Mouse (Mus musculus): ENCODE measurements around the gene Kdm1b.

Kdm1b gene

DNA sequence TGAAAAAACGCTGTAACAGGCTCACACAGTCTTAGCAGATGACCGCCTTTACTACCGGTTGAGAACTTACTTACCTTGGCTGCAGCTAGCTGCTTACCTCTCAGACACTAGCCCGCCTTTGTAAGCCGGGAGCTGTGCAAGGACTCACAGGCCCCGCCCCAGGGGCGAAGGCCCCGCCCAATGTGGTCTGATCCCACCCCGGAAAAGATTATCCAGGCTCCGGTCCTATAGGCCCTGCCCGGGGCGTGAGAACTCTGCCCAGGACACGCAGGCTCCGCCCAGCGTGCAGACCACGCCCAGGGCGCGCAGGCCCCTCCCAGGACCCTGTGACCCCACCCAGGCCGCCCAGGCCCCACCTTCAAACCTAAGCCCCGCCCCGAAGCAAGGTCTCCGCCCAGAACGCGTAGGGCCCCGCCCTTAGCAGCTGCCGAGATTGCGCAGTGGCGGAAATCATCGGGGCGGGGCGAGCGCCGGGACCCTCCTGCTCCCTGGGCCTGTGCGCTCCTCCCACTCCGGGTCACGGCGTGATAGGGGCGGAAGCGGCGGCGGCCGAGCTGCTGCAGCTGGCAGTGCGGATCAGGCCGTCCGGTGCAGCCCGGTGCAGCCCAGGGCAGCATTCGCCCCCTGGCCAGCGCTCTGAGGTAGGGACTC, at the start of gene Kdm1b:
TSS of gene Kdm1b (plus strand) at position 470 of the 651 bp plus-strand sequence.
- DNase-seq (ENCODE audit: low read depth): peak; percentile 99

DNA sequence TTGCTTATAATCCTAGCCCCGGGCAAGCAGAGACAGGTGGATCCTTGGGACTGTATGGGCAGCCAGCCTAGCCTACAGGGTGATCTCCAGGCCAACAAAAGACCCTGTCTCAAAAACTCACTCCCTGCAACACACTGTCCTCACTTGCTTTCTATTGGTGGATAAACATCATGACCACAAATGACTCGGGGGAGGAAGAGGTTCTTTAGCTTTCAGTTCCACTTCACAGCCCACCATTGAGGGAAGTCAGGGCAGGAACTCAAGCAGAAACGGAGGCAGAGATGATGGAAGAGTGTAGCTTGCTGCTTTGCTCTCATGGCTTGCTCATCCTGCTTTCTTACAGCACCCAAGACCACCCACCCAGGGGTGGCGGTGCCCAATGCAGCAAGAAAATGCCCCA, 45.9 kb upstream of the Kdm1b start:
- no peak for DNase-seq (ENCODE audit: low read depth)

DNA sequence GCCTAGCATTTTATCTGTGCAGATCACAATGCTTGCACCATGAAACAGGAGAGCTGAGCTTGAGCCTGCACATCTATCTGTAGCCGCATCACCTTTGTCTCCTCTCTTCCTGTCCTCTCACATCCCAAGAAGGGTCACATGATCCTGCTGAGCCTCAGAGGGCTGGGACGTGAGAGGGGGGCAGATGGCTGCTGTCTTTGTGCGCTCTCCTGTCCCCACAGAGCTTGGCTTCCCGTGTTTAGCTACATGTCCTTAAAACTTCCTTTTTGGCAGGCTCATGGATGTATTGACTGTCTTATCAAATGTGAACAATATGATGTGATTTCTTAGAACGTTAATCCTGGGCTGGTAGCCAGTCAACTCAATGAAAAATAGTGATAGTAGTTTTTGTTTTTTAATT, 43.8 kb upstream of the Kdm1b start:
- DNase-seq (ENCODE audit: low read depth): no peak

DNA sequence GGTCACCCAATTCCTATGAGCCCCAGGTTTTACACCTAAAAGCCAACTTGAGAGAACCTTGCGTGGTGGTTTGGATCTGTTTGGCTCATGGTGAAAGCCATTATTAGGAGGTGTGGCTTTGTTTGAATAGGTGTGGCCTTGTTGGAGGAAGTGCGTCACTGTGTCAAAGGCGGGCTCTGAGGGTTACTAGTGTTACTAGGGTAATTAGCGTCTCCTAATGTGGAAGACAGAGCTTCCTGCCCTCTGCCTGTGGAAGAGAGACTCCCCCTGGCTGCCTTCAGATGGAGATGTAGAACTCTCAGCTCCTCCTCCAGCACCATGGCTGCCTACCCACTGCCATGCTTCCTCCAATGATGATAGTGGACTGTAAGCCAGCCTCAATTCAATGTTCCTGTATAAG, 41.7 kb upstream of the Kdm1b start:
- peak; percentile 61 for DNase-seq (ENCODE audit: low read depth)

DNA sequence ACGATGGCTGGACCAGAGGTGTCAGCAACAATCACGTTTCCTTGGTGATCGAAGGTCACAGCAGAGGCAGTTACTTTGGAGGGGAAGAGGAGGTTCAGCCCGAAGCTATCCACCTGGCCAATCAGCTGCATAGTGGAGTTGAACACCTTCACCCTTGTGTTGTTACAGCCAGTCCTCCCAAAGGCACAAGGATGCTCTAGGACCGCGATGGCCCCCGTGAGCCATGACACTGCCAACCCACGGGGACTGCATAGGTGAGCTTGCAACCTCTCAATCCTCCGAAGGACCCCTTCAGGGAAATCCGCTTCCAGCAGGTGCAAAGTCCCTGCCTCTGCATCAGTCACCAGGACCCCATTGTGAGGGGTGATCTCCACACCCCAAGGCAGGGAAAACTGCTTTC, 29.6 kb upstream of the Kdm1b start:
- DNase-seq (ENCODE audit: low read depth): no peak

DNA sequence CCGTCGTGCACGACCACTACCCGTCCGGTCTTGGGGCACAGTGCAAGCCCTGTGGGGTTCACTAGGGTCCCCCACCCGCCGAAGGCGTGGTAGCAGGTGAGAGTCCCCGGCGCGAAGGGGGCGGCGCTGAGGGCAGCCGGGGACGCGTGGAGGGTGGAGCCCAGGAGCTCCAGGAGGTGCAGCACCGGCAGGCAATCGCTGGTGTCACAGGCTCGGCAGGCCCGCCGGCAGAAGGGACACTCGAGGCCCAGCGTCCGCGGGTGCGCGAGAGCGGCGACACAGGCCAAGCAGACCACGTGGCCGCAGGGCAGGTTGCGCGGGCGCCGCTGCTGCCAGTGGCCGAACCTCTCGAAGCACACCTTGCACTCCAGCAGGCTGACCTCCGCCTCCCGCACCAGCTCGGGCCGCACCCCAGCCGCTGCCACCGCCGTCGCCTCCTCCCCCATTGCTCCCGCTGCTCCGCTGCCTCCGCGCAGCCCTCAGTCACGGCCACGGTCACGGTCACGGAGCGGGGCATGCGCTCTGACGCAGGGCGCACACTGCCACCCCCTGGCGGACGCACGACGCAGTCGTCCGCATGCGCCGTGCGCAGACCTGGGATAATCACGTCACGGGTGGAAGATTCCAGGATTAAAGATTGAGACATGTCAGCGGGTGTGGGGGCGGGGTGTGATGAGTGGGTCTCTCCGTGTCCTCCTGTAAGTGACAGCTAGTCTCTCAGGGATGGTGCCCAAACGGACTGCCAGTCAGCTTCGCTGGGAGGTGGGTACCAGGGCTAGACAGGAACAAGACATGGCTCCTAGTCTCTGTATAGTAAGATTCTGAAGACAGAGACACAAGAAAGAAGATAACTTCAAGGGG, 28.7 kb upstream of the Kdm1b start, which contains the start of gene Nhlrc1:
TSS of gene Nhlrc1 (minus strand) at position 517 of the 861 bp plus-strand sequence.
- no peak for DNase-seq (ENCODE audit: low read depth)

DNA sequence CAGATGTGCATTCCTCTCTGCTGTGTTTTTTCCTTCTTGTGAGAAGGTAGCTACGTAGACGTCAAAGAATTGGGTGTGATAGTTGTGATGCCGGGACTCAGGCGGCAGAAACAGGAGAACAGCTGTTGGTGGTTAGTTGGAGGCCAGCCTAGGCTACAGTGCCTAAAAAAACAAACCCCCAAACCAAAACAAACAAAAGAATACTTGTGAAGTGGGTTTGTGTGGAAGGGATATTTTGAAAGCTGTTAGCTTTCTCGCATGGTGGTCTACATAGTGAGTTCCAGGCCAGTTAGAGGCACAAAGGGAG, 28.2 kb upstream of the Kdm1b start:
- no peak for DNase-seq (ENCODE audit: low read depth)

DNA sequence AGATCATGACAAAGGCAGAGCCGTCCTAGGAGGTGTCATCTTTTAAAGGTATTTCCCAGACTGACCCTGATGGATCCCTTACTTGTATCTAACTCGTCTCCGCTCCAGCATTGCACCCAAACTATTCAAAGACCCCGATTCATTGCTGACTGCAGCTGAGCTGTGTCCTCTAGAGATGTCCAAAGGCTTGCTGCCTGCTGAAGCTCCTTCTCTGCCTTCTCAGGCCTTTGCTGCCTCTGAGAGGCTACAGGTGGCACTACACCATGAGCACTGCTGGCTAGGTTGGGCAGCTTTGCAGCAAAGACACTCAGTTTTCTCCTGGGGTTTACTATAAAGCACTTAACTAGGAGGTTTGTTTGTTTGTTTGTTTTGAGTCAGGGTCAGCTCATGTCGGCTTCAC, 26.0 kb upstream of the Kdm1b start:
- DNase-seq (ENCODE audit: low read depth): peak; percentile 78

DNA sequence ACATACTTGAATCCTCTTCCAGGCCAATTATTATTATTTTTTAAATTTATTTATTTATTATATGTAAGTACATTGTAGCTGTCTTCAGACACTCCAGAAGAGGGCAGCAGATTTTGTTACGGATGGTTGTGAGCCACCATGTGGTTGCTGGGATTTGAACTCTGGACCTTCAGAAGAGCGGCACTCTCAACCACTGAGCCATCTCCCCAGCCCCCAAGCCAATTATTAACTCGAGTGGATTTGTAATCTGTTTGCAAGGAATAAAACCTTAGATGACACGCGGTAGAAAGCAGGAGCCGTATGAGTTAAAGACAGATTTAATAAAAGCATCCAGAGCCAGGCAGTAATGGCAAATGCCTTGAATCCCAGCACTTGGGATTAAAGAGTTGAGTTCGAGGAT, 23.5 kb upstream of the Kdm1b start:
- DNase-seq (ENCODE audit: low read depth): no peak

DNA sequence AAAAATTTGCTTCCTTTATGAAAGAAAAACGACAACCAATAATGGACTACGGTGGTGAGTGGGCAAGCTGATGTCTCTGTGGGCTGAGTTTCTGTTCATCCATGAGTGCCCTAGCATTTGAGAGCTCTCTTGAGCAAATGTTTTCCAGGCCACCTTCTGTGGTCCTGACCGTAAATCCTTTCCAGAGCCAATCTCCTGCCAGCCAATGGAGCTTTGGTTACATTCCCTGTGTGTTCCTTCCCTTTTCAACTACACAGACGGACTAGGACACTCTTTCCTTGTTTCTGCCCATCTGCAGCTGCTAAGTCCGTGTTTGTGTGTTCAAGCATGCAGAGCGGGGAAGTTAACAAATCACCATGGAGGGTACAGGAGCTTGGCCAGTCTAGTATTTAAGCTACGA, 22.5 kb upstream of the Kdm1b start:
- no peak for DNase-seq (ENCODE audit: low read depth)

DNA sequence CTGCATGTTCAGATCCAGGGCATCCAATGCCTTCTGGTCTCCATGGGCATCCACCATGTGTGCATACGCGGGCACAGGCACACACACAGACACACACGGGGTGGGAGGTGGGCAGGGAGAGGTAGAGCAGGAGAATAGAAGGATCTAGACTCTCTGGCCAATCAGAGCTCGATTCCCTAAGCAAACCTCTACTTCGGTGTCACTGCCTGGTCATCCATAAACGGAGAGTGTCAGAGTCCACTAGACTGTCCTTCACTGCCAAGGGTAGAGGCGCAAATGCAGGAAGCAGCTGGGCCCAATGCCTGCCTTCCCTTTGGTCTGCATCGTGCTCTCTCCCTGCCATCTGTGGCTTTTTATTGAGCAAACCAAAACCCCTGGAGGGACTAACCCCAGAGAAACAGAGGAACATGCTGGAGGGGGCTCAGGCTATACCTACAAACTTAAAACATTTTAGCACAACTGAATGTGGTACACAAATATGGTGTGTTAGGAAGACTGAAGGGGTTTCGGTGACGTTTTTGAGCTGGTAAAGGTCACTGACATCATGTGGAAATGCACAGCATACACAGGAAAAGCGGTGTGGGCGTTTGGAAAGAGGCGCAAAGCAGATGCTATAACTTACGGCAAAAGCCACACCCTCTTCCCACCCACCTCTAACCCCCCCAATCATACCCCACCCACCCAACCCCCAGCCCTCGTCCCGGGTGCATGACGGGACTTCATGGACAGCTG, 12.8 kb upstream of the Kdm1b start:
- DNase-seq (ENCODE audit: low read depth): no peak

DNA sequence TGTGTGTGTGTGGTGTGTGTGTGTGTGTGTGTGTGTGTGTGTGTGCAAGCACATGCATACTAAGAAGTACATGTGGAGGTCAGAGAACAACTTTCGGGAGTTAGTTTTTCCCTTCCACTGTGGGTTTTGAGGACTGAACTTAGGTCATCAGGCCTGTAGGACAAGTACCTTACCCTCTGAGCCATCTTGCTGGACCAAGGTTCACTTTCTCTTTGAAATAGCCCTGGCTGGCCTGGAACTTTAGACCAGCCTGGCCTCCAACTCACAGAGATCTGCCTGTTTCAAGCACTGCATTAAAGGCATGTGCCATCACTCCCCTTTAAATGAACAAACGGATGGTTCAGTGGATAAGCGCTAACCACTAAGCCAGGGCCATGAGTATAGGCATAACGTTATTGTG, 9.7 kb upstream of the Kdm1b start:
- DNase-seq (ENCODE audit: low read depth): no peak

DNA sequence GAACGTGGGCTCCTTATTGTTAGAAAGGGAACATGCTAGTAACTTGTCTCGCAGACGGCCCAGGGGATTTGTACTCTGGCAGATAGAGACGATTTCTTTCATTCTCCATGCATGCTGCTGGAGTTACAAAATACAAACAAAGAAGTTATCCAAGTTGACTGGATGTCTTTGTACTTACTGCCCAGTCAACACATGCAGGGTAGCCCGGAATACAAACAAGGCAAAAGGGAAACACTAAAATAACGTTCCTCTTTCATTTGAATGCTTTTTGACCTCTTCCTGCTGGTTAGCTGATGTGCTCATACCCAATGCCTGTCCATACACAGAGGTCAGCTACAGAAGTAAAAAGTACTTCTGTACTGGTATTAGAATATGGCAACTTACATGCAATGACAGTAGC, 5.4 kb upstream of the Kdm1b start:
- no peak for DNase-seq (ENCODE audit: low read depth)

DNA sequence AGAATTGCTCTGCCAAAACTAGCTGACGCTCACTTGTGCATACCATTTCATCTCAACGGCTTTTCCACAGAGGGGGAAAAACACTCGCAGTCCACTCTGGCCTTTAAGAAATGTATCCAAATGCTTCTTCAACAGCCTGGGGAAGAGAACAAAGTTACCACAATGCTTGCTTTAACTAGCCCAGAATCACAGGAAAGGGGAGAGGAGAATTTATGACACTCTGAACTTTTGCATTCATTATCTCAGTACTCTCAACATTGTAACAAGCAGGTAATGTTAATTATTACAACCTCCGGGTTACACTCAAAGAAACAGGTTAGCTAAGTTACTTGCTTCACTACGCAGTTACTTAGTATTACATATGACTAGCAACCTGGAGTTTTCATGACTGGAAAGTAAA, 3.2 kb upstream of the Kdm1b start:
- DNase-seq (ENCODE audit: low read depth): no peak

DNA sequence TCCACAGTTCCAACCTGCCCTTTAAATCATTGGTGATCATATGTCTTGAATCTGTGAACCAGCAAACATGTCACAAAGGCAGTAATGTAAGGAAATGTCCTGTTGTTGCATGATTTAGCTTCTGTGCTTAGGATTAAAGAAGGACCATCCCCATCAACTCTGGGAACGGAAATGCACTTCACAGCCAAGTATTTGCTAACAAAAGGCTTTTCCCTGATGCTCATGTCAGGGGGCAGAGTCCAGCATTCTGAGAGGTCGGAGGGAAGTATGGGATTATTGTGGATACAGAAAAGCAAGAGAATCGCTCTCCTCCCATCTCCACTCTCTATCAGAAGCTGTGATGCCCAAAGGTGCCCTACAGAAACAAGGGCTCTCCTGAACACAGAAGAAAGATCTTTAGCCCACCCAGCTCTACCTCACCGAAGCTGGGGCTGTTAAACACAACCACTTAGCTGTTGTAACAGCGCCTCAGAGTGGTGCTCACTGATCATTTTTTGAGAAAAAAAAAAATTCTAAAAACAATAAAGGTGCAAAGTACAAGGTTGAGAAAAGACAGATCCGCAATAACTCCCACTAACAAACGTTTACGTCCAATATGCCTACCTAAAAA, 1.2 kb upstream of the Kdm1b start:
- peak; percentile 62 for DNase-seq (ENCODE audit: low read depth)

DNA sequence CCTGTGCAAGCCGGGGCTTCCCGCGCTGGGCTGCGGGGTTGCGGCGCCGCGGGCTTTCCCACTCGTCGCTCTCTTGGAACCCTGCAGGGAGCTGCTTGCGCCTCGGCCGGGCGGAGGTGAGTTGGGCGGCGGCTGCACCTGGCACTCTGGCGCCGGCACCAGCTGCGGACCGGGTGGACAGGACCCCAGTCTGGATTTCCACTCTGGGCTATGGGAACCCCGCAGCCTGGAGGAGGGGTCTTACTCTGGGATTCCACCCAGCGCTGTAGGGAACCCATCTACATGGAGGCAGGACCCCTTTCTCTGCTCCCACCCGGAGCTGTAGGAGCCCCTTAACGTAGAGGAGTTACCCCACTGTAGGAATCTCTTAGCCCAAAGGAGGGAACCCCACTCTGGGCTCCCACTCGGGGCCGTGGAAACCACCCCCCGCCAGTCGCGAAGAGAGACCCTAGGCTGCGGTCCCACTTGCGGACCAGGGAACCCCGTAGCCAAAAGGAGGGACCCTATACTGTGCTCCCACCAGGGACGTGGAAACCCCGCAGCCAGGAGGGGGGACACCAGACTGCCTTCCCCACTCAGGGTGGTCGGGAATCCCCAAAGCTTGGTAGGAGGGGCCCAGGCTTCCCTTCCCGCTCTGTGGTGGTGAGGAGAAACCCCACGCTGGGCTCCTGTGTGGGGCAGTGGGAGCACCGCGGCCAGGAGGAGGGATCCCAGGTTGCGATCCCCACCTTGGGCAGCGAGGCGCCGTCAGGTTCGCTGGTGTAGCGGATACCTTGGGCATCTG, 726 bp downstream of the Kdm1b start:
- DNase-seq (ENCODE audit: low read depth): no peak

DNA sequence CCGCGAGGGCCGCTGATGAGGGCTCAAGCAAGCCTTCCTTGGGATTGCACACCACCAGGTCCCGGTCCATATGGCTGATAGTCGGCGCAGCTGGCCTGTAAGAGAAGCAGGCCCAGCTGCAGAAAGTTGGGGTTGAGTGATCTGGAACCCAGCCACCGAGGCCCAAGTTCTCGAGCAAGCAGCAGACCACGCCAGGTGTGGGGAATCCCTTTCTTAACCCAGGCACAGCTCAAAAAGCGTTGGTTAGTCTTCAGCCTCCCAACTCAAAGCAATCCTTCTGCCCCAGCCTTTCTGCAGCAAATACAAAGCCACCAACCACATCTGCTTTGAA, 1.3 kb downstream of the Kdm1b start, which contains the start of gene Tpmt:
TSS of gene Tpmt (minus strand) at position 121 of the 331 bp plus-strand sequence.
- no peak for DNase-seq (ENCODE audit: low read depth)

DNA sequence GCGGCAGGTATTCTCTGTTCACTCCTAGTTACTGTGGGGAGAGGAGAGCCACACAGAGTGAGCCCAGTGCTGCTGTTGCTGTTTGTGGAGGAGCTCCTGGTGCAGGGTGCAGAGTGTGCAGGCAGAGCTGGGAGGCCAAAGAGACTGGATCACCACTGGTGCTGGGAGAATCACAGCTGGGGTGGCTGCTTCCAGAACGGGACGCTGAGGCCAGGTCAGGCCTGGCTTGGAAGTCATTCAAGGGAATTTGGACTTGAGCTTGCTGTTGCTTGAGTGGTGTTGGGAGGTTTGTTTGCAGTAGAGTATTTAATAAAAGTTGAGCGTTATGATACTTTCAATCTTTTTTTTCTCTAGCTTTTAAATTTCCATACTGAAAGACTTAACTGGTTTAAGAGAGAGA, 4.7 kb downstream of the Kdm1b start:
- DNase-seq (ENCODE audit: low read depth): no peak

DNA sequence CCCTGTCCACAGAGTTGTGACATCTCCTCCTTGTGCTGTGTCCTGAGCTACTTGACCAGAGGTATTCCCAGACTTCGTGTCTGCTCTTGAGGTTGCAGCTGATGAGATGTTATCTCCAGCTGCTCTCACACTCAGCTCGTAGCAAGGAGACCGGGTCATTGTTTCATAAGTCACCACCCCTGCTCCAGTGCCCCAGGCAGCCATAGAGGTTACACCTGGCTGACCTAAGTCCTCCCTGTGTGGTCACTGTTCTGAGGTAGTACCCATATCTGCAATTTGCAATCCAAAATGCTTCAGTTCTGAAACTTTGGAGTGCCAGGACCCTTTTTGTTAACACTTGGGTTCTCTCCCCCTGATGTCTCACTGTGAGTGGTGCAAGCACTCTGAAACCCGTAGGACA, 6.7 kb downstream of the Kdm1b start:
- peak; percentile 39 for DNase-seq (ENCODE audit: low read depth)

DNA sequence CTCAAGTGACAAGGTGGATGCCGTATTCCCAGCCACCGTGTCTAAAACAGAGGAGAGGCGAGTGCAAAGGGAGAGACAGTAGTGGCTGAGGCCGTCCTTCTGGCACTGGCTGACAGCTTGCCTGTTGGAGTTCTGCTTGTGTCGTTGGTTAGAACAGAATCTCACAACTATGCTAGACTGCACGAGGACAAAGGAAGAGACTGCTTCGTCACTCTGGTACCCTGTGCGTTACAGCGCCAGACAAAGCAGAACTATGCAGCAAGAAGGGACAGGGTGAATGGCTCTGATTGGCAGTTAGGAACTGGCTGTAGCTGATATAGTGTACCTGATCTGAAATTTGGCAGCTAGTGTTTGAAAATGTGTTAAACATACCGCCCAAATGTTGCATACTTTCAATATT, 10.7 kb downstream of the Kdm1b start:
- DNase-seq (ENCODE audit: low read depth): no peak

DNA sequence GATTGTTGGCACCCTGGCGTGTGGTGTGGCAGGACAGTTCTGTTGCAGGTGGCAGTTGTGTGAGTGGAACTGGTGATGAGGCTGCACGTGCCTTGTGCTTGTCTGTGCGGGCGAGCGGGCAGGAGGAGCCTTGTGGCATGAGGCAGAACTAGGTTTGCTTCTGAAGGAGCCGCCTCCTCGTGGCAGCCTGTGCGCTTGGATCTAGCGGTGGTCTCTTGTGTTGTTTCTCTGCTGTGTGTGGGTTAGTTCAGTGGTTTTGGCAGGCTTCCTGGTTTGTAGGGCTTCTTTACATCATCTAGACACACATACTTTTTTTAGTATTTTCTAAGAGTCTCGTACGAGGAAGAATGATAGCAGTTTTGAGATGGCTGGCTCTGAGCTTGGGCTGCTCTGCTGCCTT, 12.8 kb downstream of the Kdm1b start:
- peak; percentile 49 for DNase-seq (ENCODE audit: low read depth)

DNA sequence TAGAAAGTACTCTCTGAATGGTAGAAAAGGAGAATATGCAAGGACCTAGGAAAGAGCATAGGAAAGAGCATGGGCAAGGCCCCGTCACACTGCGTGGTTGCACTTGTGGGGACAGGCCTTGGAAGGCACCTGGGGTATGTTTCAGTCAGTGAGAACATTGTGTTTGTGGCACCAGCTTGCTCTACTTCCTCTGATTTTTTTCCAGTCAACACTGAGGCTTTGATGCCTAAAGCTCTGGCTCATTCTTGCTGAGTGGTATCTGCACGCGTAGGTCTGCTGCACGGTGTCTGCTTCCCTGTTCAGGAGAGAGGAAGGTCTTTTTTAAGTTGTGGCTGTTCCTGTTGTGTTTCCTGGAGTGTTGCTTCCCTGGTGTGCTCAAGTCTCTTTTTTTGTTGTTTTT, 13.5 kb downstream of the Kdm1b start:
- no peak for DNase-seq (ENCODE audit: low read depth)
